Mouse (Mus musculus) forebrain, embryonic 16.5 days (tissue): ENCODE measurements at regions not wholly inside any gene's neighbourhood (a gene's known extent, or its start where the extent isn't known, plus 50 kb on each side); places are given as distances from the start of the nearest gene placed in this dataset.
"Not testable (repeated sequence)": the region's sequence is repeated elsewhere in the genome, so short reads cannot be mapped to it uniquely, and the experiment has no call there.

Experiments used
- ATAC-seq: fragments of 200-750 bp; cut with Nextera tagmentation; 2 replicates; pipeline ENCODE4 v1.8.0; 2017; ENCODE audit warnings: mild to moderate bottlenecking, moderate library complexity
- H3K27ac ChIP-seq: fragments of 300-500 bp; sonication (generic); 2 replicates; pipeline ENCODE4 v1.5.1; 2014; ENCODE audit warnings: low read length, control low read depth
- H3K27me3 ChIP-seq: fragments of 300-500 bp; sonication (generic); replicated peaks from 2 replicates; pipeline ENCODE4 v1.6.1; 2014; ENCODE audit warnings: low read length; ENCODE audit not compliant: control insufficient read depth, insufficient read depth
- H3K36me3 ChIP-seq: fragments of 300-500 bp; sonication (generic); 2 replicates; pipeline ENCODE4 v1.6.1; 2014; ENCODE audit not compliant: control insufficient read depth, insufficient read depth
- H3K4me1 ChIP-seq: fragments of 300-500 bp; sonication (generic); replicated peaks from 2 replicates; pipeline ENCODE4 v1.6.1; 2014; ENCODE audit warnings: low read length; ENCODE audit not compliant: control insufficient read depth, insufficient read depth
- H3K4me2 ChIP-seq: fragments of 300-500 bp; sonication (generic); 2 replicates; pipeline ENCODE4 v1.6.1; 2014; ENCODE audit warnings: mild to moderate bottlenecking, low read length, control low read depth
- H3K4me3 ChIP-seq: fragments of 300-500 bp; sonication (generic); replicated peaks from 2 replicates; pipeline ENCODE4 v1.5.1; 2014; ENCODE audit warnings: mild to moderate bottlenecking, low read length, control low read depth
- H3K9ac ChIP-seq: fragments of 300-500 bp; sonication (generic); replicated peaks from 2 replicates; pipeline ENCODE4 v1.6.1; 2014; ENCODE audit warnings: low read depth, low read length, control low read depth
- H3K9me3 ChIP-seq: fragments of 300-500 bp; sonication (generic); 2 replicates; pipeline ENCODE4 v1.6.1; 2016; ENCODE audit warnings: low read length; ENCODE audit not compliant: control insufficient read depth
- WGBS: fragments of 180-500 bp; shearing (Covaris S2); extraction: QIAGEN DNeasy Blood & Tissue Kit; methylation state at CpG from one replicate; pipeline ENCODE4 v1.1.7; 2014; 5-methylcytosine and 5-hydroxymethylcytosine counted together

DNA sequence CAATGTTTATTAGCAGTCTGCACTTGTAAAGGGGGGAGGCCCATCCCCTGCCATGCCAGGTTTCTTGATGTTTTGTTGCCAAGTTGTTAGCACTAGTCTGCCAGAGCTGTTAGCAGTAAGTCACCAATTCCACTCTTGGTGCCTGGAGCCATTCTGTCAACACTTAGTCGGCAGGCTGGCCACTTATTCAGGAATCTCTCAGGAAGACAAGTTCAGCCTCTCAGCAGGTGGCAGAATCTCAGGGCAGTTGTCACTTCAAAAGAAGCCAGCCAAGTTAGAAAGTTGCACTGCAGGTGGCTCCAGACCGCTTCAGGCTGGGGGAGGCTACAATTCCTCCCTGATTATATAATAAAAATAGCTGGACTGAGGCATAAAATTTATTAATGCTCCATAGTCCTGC, 424.2 kb downstream of the Cdh10 start:
- H3K4me3 ChIP-seq, H3K27ac ChIP-seq, H3K4me1 ChIP-seq, ATAC-seq, H3K27me3 ChIP-seq, H3K9me3 ChIP-seq, H3K4me2 ChIP-seq, H3K36me3 ChIP-seq, H3K9ac ChIP-seq: not testable (repeated sequence)
- WGBS, result 47% methylated on average over 2 of the region's 2 CpGs

DNA sequence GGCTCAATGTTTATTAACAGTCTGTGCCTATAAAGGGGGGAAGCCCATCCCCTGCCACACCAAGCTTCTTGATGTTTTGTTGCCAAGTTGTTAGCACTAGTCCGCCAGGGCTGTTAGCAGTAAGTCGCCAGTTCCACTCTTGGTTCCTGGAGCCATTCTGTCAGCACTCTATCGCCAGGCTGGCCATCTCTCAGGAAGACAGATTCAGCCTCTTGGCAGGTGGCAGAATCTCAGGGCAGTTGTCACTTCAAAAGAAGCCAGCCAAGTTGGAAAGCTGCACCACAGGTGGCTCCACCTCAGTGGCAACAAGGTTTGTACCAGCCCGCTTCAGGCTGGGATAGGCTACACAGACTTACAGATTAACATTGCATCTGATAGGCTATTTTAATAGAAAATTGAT, 428.7 kb downstream of the Cdh10 start:
- Histone ChIP-seq H3K27me3 (no peaks in the 10 kb centered on the region), H3K9ac (no peak overlapping the region), H3K4me2 (no peak overlapping the region), H3K4me1 (no peaks in the 10 kb centered on the region), H3K4me3 (no peak overlapping the region), H3K27ac (no peak overlapping the region), H3K9me3 (no peaks in the 10 kb centered on the region), H3K36me3 (no peaks in the 10 kb centered on the region)
- ATAC-seq, result no peak
- WGBS, result 84% methylated on average over 4 of the region's 4 CpGs

GRCm38 (mm10) chr15:19275968-19276826, 457.4 kb downstream of the Cdh10 start:
- Histone ChIP-seq H3K4me2 (peak overlapping the region; percentile 33), H3K4me1 (no peaks in the 10 kb centered on the region), H3K9ac (no peak overlapping the region), H3K9me3 (no peaks in the 10 kb centered on the region), H3K4me3 (0 out of 2 replicates have a peak overlapping the region, but pooled peaks have one; percentile 1), H3K36me3 (no peaks in the 10 kb centered on the region), H3K27me3 (no peaks in the 10 kb centered on the region), H3K27ac (no peak overlapping the region)
- 36% methylated on average over 10 of the region's 10 CpGs for WGBS
- ATAC-seq, result peak; percentile 71

DNA sequence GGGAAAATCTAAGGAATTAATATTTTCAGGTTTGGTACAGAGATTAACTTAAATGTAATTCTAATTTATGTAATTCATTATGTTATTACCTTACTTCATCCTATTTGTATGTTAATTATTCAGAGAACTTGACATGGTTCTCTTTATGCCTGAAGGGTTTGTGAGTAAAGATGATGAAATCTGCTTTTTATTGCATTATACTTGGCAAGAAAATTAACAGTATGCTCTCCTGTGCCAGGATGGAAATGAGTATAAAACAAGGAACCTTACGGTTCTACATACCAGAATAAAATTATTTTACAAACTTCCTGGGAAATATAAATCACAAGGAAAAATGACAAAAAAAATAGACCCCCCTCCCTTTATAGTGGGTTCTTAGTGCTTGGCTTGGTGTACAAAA, 497.6 kb downstream of the Cdh10 start:
- Histone ChIP-seq H3K4me3 (no peak overlapping the region), H3K4me2 (no peak overlapping the region), H3K36me3 (no peaks in the 10 kb centered on the region), H3K9ac (no peak overlapping the region), H3K27ac (no peak overlapping the region), H3K27me3 (no peaks in the 10 kb centered on the region), H3K4me1 (no peaks in the 10 kb centered on the region), H3K9me3 (no peaks in the 10 kb centered on the region)
- peak; percentile 62; the same call in 1 of the 2 replicates for ATAC-seq
- WGBS, result 68% methylated on average over 1 of the region's 1 CpGs

- H3K4me3 ChIP-seq, result no peak overlapping the region
- peak; percentile 83 for ATAC-seq
- H3K27ac ChIP-seq, result no peak overlapping the region
- no peaks in the 10 kb centered on the region for H3K9me3 ChIP-seq
- H3K9ac ChIP-seq, result no peak overlapping the region
- no peaks in the 10 kb centered on the region for H3K4me1 ChIP-seq
- no peaks in the 10 kb centered on the region for H3K36me3 ChIP-seq
- WGBS, result 54% methylated on average over 1 of the region's 1 CpGs
- no peaks in the 10 kb centered on the region for H3K27me3 ChIP-seq
- H3K4me2 ChIP-seq, result no peak overlapping the region
Measured at GRCm38 (mm10) chr15:19356322-19356721, 537.6 kb downstream of the Cdh10 start.

- no peaks in the 10 kb centered on the region for H3K36me3 ChIP-seq
- no peaks in the 10 kb centered on the region for H3K27me3 ChIP-seq
- H3K4me3 ChIP-seq, result no peak overlapping the region
- H3K9me3 ChIP-seq, result no peaks in the 10 kb centered on the region
- no peak overlapping the region for H3K9ac ChIP-seq
- no peaks in the 10 kb centered on the region for H3K4me1 ChIP-seq
- H3K27ac ChIP-seq, result no peak overlapping the region
- ATAC-seq, result peak; percentile 72
- 24% methylated on average over 3 of the region's 3 CpGs for WGBS
- H3K4me2 ChIP-seq, result no peak overlapping the region
Measured at GRCm38 (mm10) chr15:19360650-19361049, 541.9 kb downstream of the Cdh10 start.

DNA sequence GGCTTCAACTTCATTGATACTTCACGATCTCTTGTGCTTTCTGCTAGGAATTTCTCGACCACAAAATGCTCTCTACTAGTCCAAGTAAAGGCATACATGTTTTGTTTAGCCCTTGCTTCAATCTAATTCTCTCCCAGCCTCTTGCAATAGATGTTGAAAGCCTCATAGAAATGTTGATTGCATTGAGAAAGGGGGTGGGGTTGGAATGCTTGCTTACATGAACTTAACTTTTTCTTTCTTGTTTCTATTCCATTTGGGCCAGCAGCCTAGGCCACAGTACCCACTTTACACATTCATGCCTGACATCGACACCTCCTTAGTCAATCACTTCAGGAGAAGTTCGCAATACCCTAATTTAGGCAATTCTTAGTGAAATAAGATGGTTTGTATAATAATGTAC, 571.2 kb downstream of the Cdh10 start:
- Histone ChIP-seq H3K4me1 (no peaks in the 10 kb centered on the region), H3K4me2 (no peak overlapping the region), H3K27me3 (no peaks in the 10 kb centered on the region), H3K9me3 (no peaks in the 10 kb centered on the region), H3K9ac (no peak overlapping the region), H3K36me3 (no peaks in the 10 kb centered on the region), H3K27ac (no peak overlapping the region), H3K4me3 (no peak overlapping the region)
- WGBS, result 90% methylated on average over 4 of the region's 4 CpGs
- no peak for ATAC-seq

GRCm38 (mm10) chr15:19391250-19391982, 572.7 kb downstream of the Cdh10 start:
- H3K4me2 ChIP-seq, result no peak overlapping the region
- H3K9me3 ChIP-seq, result no peaks in the 10 kb centered on the region
- WGBS, result 61% methylated on average over 6 of the region's 6 CpGs

DNA sequence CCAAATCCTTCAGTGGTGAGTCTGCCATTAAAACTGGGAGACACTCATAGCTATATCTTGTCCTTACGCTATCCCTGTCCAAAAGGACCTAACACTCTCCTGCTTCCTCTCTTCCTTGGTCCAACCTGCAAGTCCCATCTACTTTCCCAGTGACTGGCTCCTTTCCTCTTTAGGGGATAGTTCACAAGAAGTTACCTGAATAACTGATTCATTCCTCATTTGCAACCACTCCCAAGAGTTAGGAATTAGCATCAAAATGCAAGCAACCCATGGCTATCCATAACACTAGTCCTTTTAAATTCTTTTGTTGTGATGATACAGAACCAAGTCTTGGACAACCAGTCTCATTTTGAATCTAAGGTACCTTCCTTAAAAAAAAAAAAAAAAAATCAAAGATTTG, 576.9 kb downstream of the Cdh10 start:
- 96% methylated on average over 1 of the region's 1 CpGs for WGBS
- Histone ChIP-seq H3K4me2 (no peak overlapping the region), H3K4me3 (no peak overlapping the region), H3K4me1 (no peaks in the 10 kb centered on the region), H3K9me3 (no peaks in the 10 kb centered on the region), H3K36me3 (no peaks in the 10 kb centered on the region), H3K27ac (no peak overlapping the region), H3K27me3 (no peaks in the 10 kb centered on the region), H3K9ac (no peak overlapping the region)
- ATAC-seq, result no peak

More at GRCm38 (mm10) chr15:19391250-19391982, 572.7 kb downstream of the Cdh10 start:
- H3K9ac ChIP-seq, result no peak overlapping the region
- ATAC-seq, result 0 out of 2 replicates have a peak, but pooled peaks have one; percentile 54
- no peaks in the 10 kb centered on the region for H3K27me3 ChIP-seq
- no peaks in the 10 kb centered on the region for H3K36me3 ChIP-seq
- H3K27ac ChIP-seq, result no peak overlapping the region
- H3K4me1 ChIP-seq, result no peaks in the 10 kb centered on the region
- H3K4me3 ChIP-seq, result no peak overlapping the region
